Mouse (Mus musculus): ENCODE data around the gene Trpm1.

Trpm1 gene

GRCm38 (mm10) chr7:64234310-64234820, 80.7 kb downstream of the Trpm1 start:
- no peak for DNase-seq (ENCODE audit: low spot score in 2 of 2)

GRCm38 (mm10) chr7:64236521-64236920, 82.9 kb downstream of the Trpm1 start:
- DNase-seq (ENCODE audit: low spot score in 2 of 2) = no peak

- DNase-seq (ENCODE audit: low spot score in 2 of 2) = no peak
Measured at GRCm38 (mm10) chr7:64237747-64238146, 84.1 kb downstream of the Trpm1 start.

- DNase-seq (ENCODE audit: low spot score in 2 of 2) = no peak
Measured at GRCm38 (mm10) chr7:64238410-64239086, 84.9 kb downstream of the Trpm1 start.

GRCm38 (mm10) chr7:64239138-64239805, 85.6 kb downstream of the Trpm1 start:
- DNase-seq (ENCODE audit: low spot score in 2 of 2) = no peak

GRCm38 (mm10) chr7:64239806-64240315, 86.2 kb downstream of the Trpm1 start:
- no peak for DNase-seq (ENCODE audit: low spot score in 2 of 2)

- no peak for DNase-seq (ENCODE audit: low spot score in 2 of 2)
Measured at GRCm38 (mm10) chr7:64242424-64242823, 88.8 kb downstream of the Trpm1 start.

- no peak for DNase-seq (ENCODE audit: low spot score in 2 of 2)
Measured at GRCm38 (mm10) chr7:64244371-64244770, 90.7 kb downstream of the Trpm1 start.

GRCm38 (mm10) chr7:64246713-64247112, 93.1 kb downstream of the Trpm1 start:
- no peak for DNase-seq (ENCODE audit: low spot score in 2 of 2)

GRCm38 (mm10) chr7:64248352-64248751, 94.7 kb downstream of the Trpm1 start:
- DNase-seq (ENCODE audit: low spot score in 2 of 2) = no peak

- DNase-seq (ENCODE audit: low spot score in 2 of 2) = no peak
Measured at GRCm38 (mm10) chr7:64249715-64250114, 96.1 kb downstream of the Trpm1 start.

- no peak for DNase-seq (ENCODE audit: low spot score in 2 of 2)
Measured at GRCm38 (mm10) chr7:64250417-64250816, 96.8 kb downstream of the Trpm1 start.

- DNase-seq (ENCODE audit: low spot score in 2 of 2) = no peak
Measured at GRCm38 (mm10) chr7:64253736-64254135, 100.1 kb downstream of the Trpm1 start.

- no peak for DNase-seq (ENCODE audit: low spot score in 2 of 2)
Measured at GRCm38 (mm10) chr7:64265502-64266279, 112.1 kb downstream of the Trpm1 start.

- no peak for DNase-seq (ENCODE audit: low spot score in 2 of 2)
Measured at GRCm38 (mm10) chr7:64266587-64266986, 113.0 kb downstream of the Trpm1 start.

- peak; percentile 39 to 52 for DNase-seq (ENCODE audit: low spot score in 2 of 2)
Measured at GRCm38 (mm10) chr7:64271926-64272325, 118.3 kb downstream of the Trpm1 start.

GRCm38 (mm10) chr7:64275518-64275917, 121.9 kb downstream of the Trpm1 start:
- no peak for DNase-seq (ENCODE audit: low spot score in 2 of 2)

GRCm38 (mm10) chr7:64276921-64277320, 123.3 kb downstream of the Trpm1 start:
- no peak for DNase-seq (ENCODE audit: low spot score in 2 of 2)

GRCm38 (mm10) chr7:64278526-64278925, 124.9 kb downstream of the Trpm1 start:
- DNase-seq (ENCODE audit: low spot score in 2 of 2) = no peak

- no peak for DNase-seq (ENCODE audit: low spot score in 2 of 2)
Measured at GRCm38 (mm10) chr7:64279548-64279947, 125.9 kb downstream of the Trpm1 start.

GRCm38 (mm10) chr7:64286566-64286965, 132.9 kb downstream of the Trpm1 start:
- no peak for DNase-seq (ENCODE audit: low spot score in 2 of 2)

GRCm38 (mm10) chr7:64287414-64288091, 133.9 kb downstream of the Trpm1 start, which contains the start of gene Mtmr10:
Mtmr10 (plus strand) TSS chr7:64287653.
- peak; percentile 100 for DNase-seq (ENCODE audit: low spot score in 2 of 2)

All from right cerebral cortex, postnatal 10 days (tissue).